ENCODE assay signal across 29 mouse cellular contexts in genomic region chr13:52362266-52362665, GRCm38 (mm10).
DNase-seq lines count a peak whose midpoint lies in the region; ATAC-seq and TF ChIP-seq lines count a peak whose summit lies in the region.
"Had no signal": no experiment of that assay in that cellular context is flagged by ENCODE, and none has a peak within 500 bp of the region (broad histone marks: within the 10 kb centered on the region; RNA-seq: fewer than 3 reads in every experiment).

No protein-coding gene starts in this region.

- no peaks in the 10 kb centered on the region for H3K36me3 ChIP-seq in forebrain, embryonic 15.5 days
- no peaks in the 10 kb centered on the region for H3K36me3 ChIP-seq in forebrain, embryonic 14.5 days (ENCODE audit: control insufficient read depth, insufficient read depth, low read length)
- no peaks in the 10 kb centered on the region for H3K36me3 ChIP-seq in heart, adult 2 months (ENCODE audit: control insufficient read depth, insufficient read depth, low read length)
- no peaks in the 10 kb centered on the region for H3K36me3 ChIP-seq in liver, postnatal 0 days (replicated peaks; ENCODE audit: insufficient read depth, low read length)
- H3K36me3 ChIP-seq in liver, embryonic 11.5 days (ENCODE audit: control insufficient read depth, insufficient read depth, low read length), result no peaks in the 10 kb centered on the region
- H3K36me3 ChIP-seq: embryonic facial prominence, embryonic 10.5 days; embryonic facial prominence, embryonic 13.5 days; G1E; heart, embryonic 12.5 days; heart, embryonic 15.5 days had no signal

- no peak overlapping the region for H3K9ac ChIP-seq in forebrain, embryonic 15.5 days (replicated peaks)
- H3K9ac ChIP-seq in forebrain, embryonic 14.5 days (ENCODE audit: low read length), result no peak overlapping the region
- no peak overlapping the region for H3K9ac ChIP-seq in heart, adult 2 months (ENCODE audit: low read depth, low read length)
- no peak overlapping the region for H3K9ac ChIP-seq in liver, postnatal 0 days (replicated peaks)
- no peak overlapping the region for H3K9ac ChIP-seq in liver, embryonic 11.5 days (ENCODE audit: low read depth, low read length)
- H3K9ac ChIP-seq: embryonic facial prominence, embryonic 13.5 days; heart, embryonic 12.5 days; heart, embryonic 15.5 days; hindbrain, embryonic 14.5 days had no signal

- no peak for TF ChIP-seq POLR2A in heart, adult 2 months (IDR thresholded peaks at IDR 0.05; ENCODE audit: insufficient read depth, low read depth, low read length)

- H3K4me2 ChIP-seq in forebrain, embryonic 15.5 days (replicated peaks), result no peak overlapping the region
- H3K4me2 ChIP-seq in forebrain, embryonic 14.5 days (ENCODE audit: low read length), result no peak overlapping the region
- no peak overlapping the region for H3K4me2 ChIP-seq in liver, postnatal 0 days (ENCODE audit: low read depth, low read length)
- H3K4me2 ChIP-seq in liver, embryonic 11.5 days, result no peak overlapping the region
- H3K4me2 ChIP-seq: embryonic facial prominence, embryonic 13.5 days; heart, embryonic 12.5 days; heart, embryonic 15.5 days; hindbrain, embryonic 14.5 days had no signal

- no peaks in the 10 kb centered on the region for H3K9me3 ChIP-seq in forebrain, embryonic 15.5 days
- no peaks in the 10 kb centered on the region for H3K9me3 ChIP-seq in forebrain, embryonic 14.5 days (replicated peaks; ENCODE audit: control insufficient read depth, low read length)
- H3K9me3 ChIP-seq in liver, postnatal 0 days (ENCODE audit: low read length), result no peaks in the 10 kb centered on the region; the same call in 1 of the 2 replicates
- no peaks in the 10 kb centered on the region for H3K9me3 ChIP-seq in liver, embryonic 11.5 days (ENCODE audit: control insufficient read depth, low read length)
- H3K9me3 ChIP-seq: embryonic facial prominence, embryonic 13.5 days; heart, embryonic 15.5 days had no signal

- TF ChIP-seq EP300 in heart, adult 2 months (IDR thresholded peaks at IDR 0.05; ENCODE audit: insufficient read depth, low read depth, low read length), result no peak
- no peak for TF ChIP-seq EP300 in liver, postnatal 0 days (IDR thresholded peaks at IDR 0.05; ENCODE audit: low read depth)

- no peak for TF ChIP-seq CTCF in heart, adult 2 months (IDR thresholded peaks at IDR 0.05)
- TF ChIP-seq CTCF in liver, postnatal 0 days (IDR thresholded peaks at IDR 0.05; ENCODE audit: low read depth), result no peak

- 91% methylated on average over 5 of the region's 5 CpGs for WGBS in forebrain, embryonic 15.5 days
- 94% methylated on average over 5 of the region's 5 CpGs for WGBS in forebrain, embryonic 14.5 days
- WGBS in heart, adult 2 months, result 91% methylated on average over 5 of the region's 5 CpGs
- WGBS in liver, postnatal 0 days (ENCODE audit: insufficient replicate concordance), result 78% methylated on average over 5 of the region's 5 CpGs
- WGBS in liver, embryonic 11.5 days, result 86% methylated on average over 5 of the region's 5 CpGs

- H3K27me3 ChIP-seq in forebrain, embryonic 15.5 days, result no peaks in the 10 kb centered on the region
- no peaks in the 10 kb centered on the region for H3K27me3 ChIP-seq in forebrain, embryonic 14.5 days (replicated peaks; ENCODE audit: control insufficient read depth, insufficient read depth, low read length)
- H3K27me3 ChIP-seq in heart, adult 2 months (ENCODE audit: control insufficient read depth, insufficient read depth, low read length), result no peaks in the 10 kb centered on the region
- no peaks in the 10 kb centered on the region for H3K27me3 ChIP-seq in liver, postnatal 0 days (ENCODE audit: insufficient read depth, low read length)
- H3K27me3 ChIP-seq in liver, embryonic 11.5 days (replicated peaks; ENCODE audit: control insufficient read depth, insufficient read depth, low read length), result no peaks in the 10 kb centered on the region
- H3K27me3 ChIP-seq: CH12.LX; embryonic facial prominence, embryonic 13.5 days; heart, embryonic 12.5 days; heart, embryonic 15.5 days; Patski had no signal

- H3K4me1 ChIP-seq in forebrain, embryonic 15.5 days, result no peaks in the 10 kb centered on the region
- H3K4me1 ChIP-seq in forebrain, embryonic 14.5 days (ENCODE audit: control insufficient read depth, insufficient read depth, low read length), result no peaks in the 10 kb centered on the region
- no peaks in the 10 kb centered on the region for H3K4me1 ChIP-seq in heart, adult 2 months (ENCODE audit: control insufficient read depth, insufficient read depth, low read length)
- H3K4me1 ChIP-seq in liver, postnatal 0 days (ENCODE audit: insufficient read depth), result no peaks in the 10 kb centered on the region
- H3K4me1 ChIP-seq in liver, embryonic 11.5 days (replicated peaks; ENCODE audit: control insufficient read depth, insufficient read depth, low read length), result no peaks in the 10 kb centered on the region
- H3K4me1 ChIP-seq: heart, embryonic 12.5 days; heart, embryonic 15.5 days had no signal

- no peak overlapping the region for H3K4me3 ChIP-seq in forebrain, embryonic 15.5 days
- no peak overlapping the region for H3K4me3 ChIP-seq in forebrain, embryonic 14.5 days (ENCODE audit: low read depth, low read length)
- no peak overlapping the region for H3K4me3 ChIP-seq in heart, adult 2 months
- no peak overlapping the region for H3K4me3 ChIP-seq in liver, postnatal 0 days (ENCODE audit: low read depth, low read length)
- no peak overlapping the region for H3K4me3 ChIP-seq in liver, embryonic 11.5 days (ENCODE audit: low read depth, low read length)
- H3K4me3 ChIP-seq: embryonic facial prominence, embryonic 10.5 days; embryonic facial prominence, embryonic 13.5 days; erythroblast, embryonic 14.5 days; heart, embryonic 12.5 days; heart, embryonic 15.5 days had no signal

- H3K79me2 ChIP-seq in heart, adult 2 months (replicated peaks; ENCODE audit: control insufficient read depth, insufficient read depth, low read length), result no peaks in the 10 kb centered on the region

- DNase-seq in forebrain, embryonic 14.5 days (ENCODE audit: low spot score), result no peak
- peak; percentile 79 for DNase-seq in heart, adult 11 months
- DNase-seq in heart, adult 2 months, result no peak
- DNase-seq in liver, postnatal 0 days, result peak; percentile 1
- DNase-seq in liver, embryonic 11.5 days (ENCODE audit: low spot score), result no peak
- DNase-seq: adrenal gland, postnatal 10 days; adrenal gland, postnatal 36 days; B cell, adult 2 months; cerebellum, adult 18-20 months; cerebellum, adult 9-10 months; cerebellum, postnatal 36 days; embryo, embryonic 11 days; gastrocnemius, postnatal 25 days; heart, postnatal 10 days; heart, postnatal 4 days; kidney, adult 11 months; kidney, adult 8-10 months had no signal

- intact Hi-C loops in heart, adult 2 months (cut with DNase I), result no loop called here

- H3K27ac ChIP-seq in forebrain, embryonic 15.5 days (replicated peaks), result 0 out of 2 replicates have a peak overlapping the region, but pooled peaks have one; percentile 28
- no peak overlapping the region for H3K27ac ChIP-seq in forebrain, embryonic 14.5 days (ENCODE audit: low read depth, low read length)
- no peak overlapping the region for H3K27ac ChIP-seq in heart, adult 2 months
- no peak overlapping the region for H3K27ac ChIP-seq in liver, postnatal 0 days (ENCODE audit: low read depth)
- no peak overlapping the region for H3K27ac ChIP-seq in liver, embryonic 11.5 days (ENCODE audit: low read depth, low read length)
- H3K27ac ChIP-seq: embryonic facial prominence, embryonic 10.5 days; embryonic facial prominence, embryonic 13.5 days; heart, embryonic 15.5 days; hindbrain, embryonic 14.5 days; hindbrain, postnatal 0 days had no signal

- ATAC-seq in forebrain, embryonic 15.5 days (replicated peaks), result no peak
- ATAC-seq in forebrain, embryonic 14.5 days, result no peak
- no peak for ATAC-seq in liver, postnatal 0 days
- no peak for ATAC-seq in liver, embryonic 11.5 days (replicated peaks; ENCODE audit: low FRiP score)
- ATAC-seq: hindbrain, postnatal 0 days; inflammation-experienced regulatory T-cells, adult 6 months; Patski had no signal

Comparison
In these comparisons a context has a peak if more than half of its experiments do, and no peak if none do; other contexts are left out.
1. DNase-seq: peak in heart, adult 11 months (single experiment) and liver, postnatal 0 days (single experiment); none in forebrain, embryonic 14.5 days (single experiment), heart, adult 2 months (0 of 2) and liver, embryonic 11.5 days (single experiment).